Mouse (Mus musculus) embryonic facial prominence, embryonic 12.5 days (tissue): ENCODE results near the gene Vps26c. TPM values are rescaled to one million over a fixed set of nuclear protein-coding genes. Genes with fewer than 3 reads are reported as not detected.

Source experiments
- ATAC-seq: fragments of 200-750 bp; cut with Nextera tagmentation; 2 replicates; pipeline ENCODE4 v1.8.0; 2017; ENCODE audit not compliant: insufficient number of reproducible peaks, insufficient read depth, low FRiP score, low TSS enrichment
- H3K27ac ChIP-seq: fragments of 300-500 bp; sonication (generic); 2 replicates; pipeline ENCODE4 v1.5.1; 2016; ENCODE audit warnings: mild to moderate bottlenecking
- H3K27me3 ChIP-seq: fragments of 300-500 bp; sonication (generic); 2 replicates; pipeline ENCODE4 v1.6.1; 2016; ENCODE audit warnings: mild to moderate bottlenecking, moderate library complexity
- H3K36me3 ChIP-seq: fragments of 300-500 bp; sonication (generic); 2 replicates; pipeline ENCODE4 v1.6.1; 2016; ENCODE audit warnings: mild to moderate bottlenecking
- H3K4me1 ChIP-seq: fragments of 300-500 bp; sonication (generic); 2 replicates; pipeline ENCODE4 v1.6.1; 2016
- H3K4me2 ChIP-seq: fragments of 300-500 bp; sonication (generic); replicated peaks from 2 replicates; pipeline ENCODE4 v1.6.1; 2016; ENCODE audit warnings: mild to moderate bottlenecking, moderate library complexity
- H3K4me3 ChIP-seq: fragments of 300-500 bp; sonication (generic); 2 replicates; pipeline ENCODE4 v1.5.1; 2016; ENCODE audit warnings: mild to moderate bottlenecking
- H3K9ac ChIP-seq: fragments of 300-500 bp; sonication (generic); 2 replicates; pipeline ENCODE4 v1.6.1; 2016; ENCODE audit warnings: mild to moderate bottlenecking, moderate library complexity
- H3K9me3 ChIP-seq: fragments of 300-500 bp; sonication (generic); 2 replicates; pipeline ENCODE4 v1.6.1; 2016; ENCODE audit warnings: mild to moderate bottlenecking, moderate library complexity
- WGBS: fragments of 180-500 bp; shearing (Covaris S2); methylation state at CpG from one replicate; pipeline ENCODE4 v1.1.7; 2016; 5-methylcytosine and 5-hydroxymethylcytosine counted together
- polyA plus RNA-seq: library from polyadenylated mRNA; unstranded; fragments of >200 nt; fragmentation: Nextera tagmentation; extraction: Ambion mirVana; gene quantifications from 2 replicates; pipeline ENCODE4 v1.2.1, GENCODE M21; 2016

Vps26c gene
- polyA plus RNA-seq = 51.8 and 58.7 TPM in 2 replicates

- peak within 1 kb of the TSS; percentile 94 for H3K27ac ChIP-seq
- H3K4me1 ChIP-seq = peaks cover 22% of the 10 kb centered on the region
- peak; percentile 92 for ATAC-seq
- no peaks in the 10 kb centered on the region for H3K9me3 ChIP-seq
- H3K4me2 ChIP-seq = peak within 1 kb of the TSS; percentile 68
- no peaks in the 10 kb centered on the region for H3K36me3 ChIP-seq
- H3K9ac ChIP-seq = peak within 1 kb of the TSS; percentile 79
- under 1% methylated on average over 93 of the region's 93 CpGs for WGBS
- H3K27me3 ChIP-seq = no peaks in the 10 kb centered on the region
- peak within 1 kb of the TSS; percentile 81 for H3K4me3 ChIP-seq
Observed at GRCm38 (mm10) chr16:94526344-94527151, at the start of gene Vps26c. Vps26c (minus strand) TSS chr16:94526830.

- no peaks in the 10 kb centered on the region for H3K9me3 ChIP-seq
- no peaks in the 10 kb centered on the region for H3K36me3 ChIP-seq
- 0 out of 2 replicates have a peak overlapping the region, but pooled peaks have one; percentile 24 for H3K9ac ChIP-seq
- peaks cover 38% of the 10 kb centered on the region for H3K4me1 ChIP-seq
- H3K4me2 ChIP-seq = no peak overlapping the region
- no peak overlapping the region for H3K4me3 ChIP-seq
- 71% methylated on average over 5 of the region's 5 CpGs for WGBS
- no peaks in the 10 kb centered on the region for H3K27me3 ChIP-seq
- ATAC-seq = no peak
- H3K27ac ChIP-seq = no peak overlapping the region
Observed at GRCm38 (mm10) chr16:94575757-94576156, 49.1 kb upstream of the Vps26c start.

GRCm38 (mm10) chr16:94574718-94575094 is 48.1 kb upstream of the Vps26c start:
- no peaks in the 10 kb centered on the region for H3K27me3 ChIP-seq
- no peak overlapping the region for H3K4me3 ChIP-seq
- ATAC-seq = no peak
- peaks cover 33% of the 10 kb centered on the region for H3K4me1 ChIP-seq
- no peaks in the 10 kb centered on the region for H3K9me3 ChIP-seq
- no peak overlapping the region for H3K9ac ChIP-seq
- H3K36me3 ChIP-seq = no peaks in the 10 kb centered on the region
- H3K27ac ChIP-seq = no peak overlapping the region
- H3K4me2 ChIP-seq = no peak overlapping the region

GRCm38 (mm10) chr16:94574025-94574717 is 47.5 kb upstream of the Vps26c start:
- ATAC-seq = no peak
- Histone ChIP-seq H3K4me3 (no peak overlapping the region), H3K4me2 (no peak overlapping the region), H3K9ac (no peak overlapping the region), H3K9me3 (no peaks in the 10 kb centered on the region), H3K4me1 (peaks cover 33% of the 10 kb centered on the region), H3K27ac (no peak overlapping the region), H3K27me3 (no peaks in the 10 kb centered on the region), H3K36me3 (no peaks in the 10 kb centered on the region)
- whole genome bisulfite sequencing = 85% methylated on average over 3 of the region's 3 CpGs

GRCm38 (mm10) chr16:94572422-94572821 is 45.8 kb upstream of the Vps26c start:
- H3K4me3 ChIP-seq = 0 out of 2 replicates have a peak overlapping the region, but pooled peaks have one; percentile 6
- no peaks in the 10 kb centered on the region for H3K36me3 ChIP-seq
- no peak overlapping the region for H3K9ac ChIP-seq
- 48% methylated on average over 2 of the region's 2 CpGs for WGBS
- H3K4me2 ChIP-seq = peak overlapping the region; percentile 26
- H3K9me3 ChIP-seq = no peaks in the 10 kb centered on the region
- H3K4me1 ChIP-seq = peaks cover 35% of the 10 kb centered on the region
- no peaks in the 10 kb centered on the region for H3K27me3 ChIP-seq
- no peak overlapping the region for H3K27ac ChIP-seq
- no peak for ATAC-seq

GRCm38 (mm10) chr16:94571111-94571993 is 44.7 kb upstream of the Vps26c start:
- ATAC-seq = no peak
- peak overlapping the region; percentile 93 for H3K4me3 ChIP-seq
- H3K9me3 ChIP-seq = no peaks in the 10 kb centered on the region
- no peaks in the 10 kb centered on the region for H3K36me3 ChIP-seq
- peak overlapping the region; percentile 100 for H3K9ac ChIP-seq
- H3K27me3 ChIP-seq = no peaks in the 10 kb centered on the region
- H3K27ac ChIP-seq = peak overlapping the region; percentile 100
- H3K4me2 ChIP-seq = peak overlapping the region; percentile 71
- WGBS = 30% methylated on average over 10 of the region's 10 CpGs
- peaks cover 26% of the 10 kb centered on the region for H3K4me1 ChIP-seq

- Histone ChIP-seq H3K27me3 (no peaks in the 10 kb centered on the region), H3K4me1 (peaks cover 20% of the 10 kb centered on the region), H3K36me3 (no peaks in the 10 kb centered on the region), H3K9ac (peak overlapping the region; percentile 100), H3K27ac (peak overlapping the region; percentile 100), H3K4me3 (peak overlapping the region; percentile 93), H3K4me2 (peak overlapping the region; percentile 71), H3K9me3 (no peaks in the 10 kb centered on the region)
- under 1% methylated on average over 44 of the region's 88 CpGs for WGBS
- no peak for ATAC-seq
Observed at GRCm38 (mm10) chr16:94570361-94571041, 43.9 kb upstream of the Vps26c start.

GRCm38 (mm10) chr16:94569229-94570176 is 42.9 kb upstream of the Vps26c start, which contains the start of gene Dyrk1a:
Dyrk1a (plus strand) TSS chr16:94570010.
- H3K4me1 ChIP-seq = peaks cover 16% of the 10 kb centered on the region
- peak; percentile 90 for ATAC-seq

GRCm38 (mm10) chr16:94568335-94569228 is 42.0 kb upstream of the Vps26c start:
- peak; percentile 82 for ATAC-seq
- H3K9me3 ChIP-seq = no peaks in the 10 kb centered on the region

More at GRCm38 (mm10) chr16:94569229-94570176, 42.9 kb upstream of the Vps26c start, which contains the start of gene Dyrk1a:
- WGBS = under 1% methylated on average over 98 of the region's 133 CpGs
- Histone ChIP-seq H3K27ac (peak within 1 kb of the TSS; percentile 100), H3K9me3 (no peaks in the 10 kb centered on the region), H3K4me2 (peak within 1 kb of the TSS; percentile 71), H3K9ac (peak within 1 kb of the TSS; percentile 100), H3K36me3 (no peaks in the 10 kb centered on the region), H3K4me3 (peak within 1 kb of the TSS; percentile 93), H3K27me3 (no peaks in the 10 kb centered on the region)

More at GRCm38 (mm10) chr16:94568335-94569228, 42.0 kb upstream of the Vps26c start:
- 3% methylated on average over 48 of the region's 53 CpGs for WGBS
- H3K4me2 ChIP-seq = peak overlapping the region; percentile 56
- peaks cover 16% of the 10 kb centered on the region for H3K4me1 ChIP-seq
- peak overlapping the region; percentile 75 for H3K9ac ChIP-seq
- no peaks in the 10 kb centered on the region for H3K27me3 ChIP-seq
- H3K27ac ChIP-seq = peak overlapping the region; percentile 100
- no peaks in the 10 kb centered on the region for H3K36me3 ChIP-seq
- H3K4me3 ChIP-seq = peak overlapping the region; percentile 93
